Comparison of ENCODE assay signal across 12 mouse cellular contexts in the genomic region with DNA sequence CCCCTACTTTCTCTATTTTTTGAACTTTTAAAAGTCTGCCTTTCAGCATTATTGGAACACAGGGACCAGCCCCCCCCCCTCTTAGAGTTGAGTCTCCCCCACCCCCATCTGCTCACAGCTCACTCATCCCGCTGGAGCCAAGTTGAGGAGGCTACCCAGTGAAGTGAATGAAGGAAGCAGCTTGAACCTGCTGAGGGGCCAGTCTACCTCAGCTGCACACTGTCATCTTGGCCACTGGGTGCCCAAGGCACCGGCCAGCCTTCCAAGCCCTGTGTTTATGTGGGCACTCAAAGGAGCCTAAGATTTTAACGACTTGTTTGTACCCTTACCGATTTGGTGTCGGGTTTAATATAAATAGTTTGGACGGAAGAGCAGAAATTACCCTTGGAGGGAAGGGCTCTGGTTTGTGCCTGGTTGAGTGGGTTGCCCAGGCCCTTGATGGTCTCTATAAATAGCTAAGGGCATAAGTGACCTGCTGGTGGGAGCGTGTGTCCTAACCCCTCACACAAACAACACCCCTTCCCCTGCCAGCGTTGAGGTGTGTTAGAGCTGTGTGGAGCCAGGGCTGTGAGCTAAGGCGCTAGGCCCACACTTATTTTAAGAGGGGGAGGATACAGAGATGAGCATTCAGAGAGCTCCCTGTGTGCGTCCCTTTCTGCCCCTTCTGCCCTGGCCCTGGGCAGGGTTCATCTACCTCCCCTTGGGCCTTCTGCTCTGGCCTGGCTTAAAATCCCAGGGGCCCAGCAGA. TPM values are rescaled to one million over a fixed set of nuclear protein-coding genes. Genes with fewer than 3 reads are reported as not detected.
A peak's percentile ranks its signal among the peaks of the same experiment; 100 is the strongest.
DNase-seq lines count a peak whose midpoint lies in the region; ATAC-seq lines count a peak whose summit lies in the region.
"Had no signal": no experiment of that assay in that cellular context is flagged by ENCODE, and none has a peak within 500 bp of the region (broad histone marks: within the 10 kb centered on the region; RNA-seq: fewer than 3 reads in every experiment).

No protein-coding gene starts in this region.

- H3K9ac ChIP-seq in heart, embryonic 12.5 days, result no peak overlapping the region
- peak overlapping the region; percentile 51 for H3K9ac ChIP-seq in forebrain, embryonic 14.5 days (ENCODE audit: low read length)
- H3K9ac ChIP-seq: liver, embryonic 15.5 days; stomach, embryonic 15.5 days had no signal

- H3K36me3 ChIP-seq in heart, embryonic 12.5 days, result peaks cover 2% of the 10 kb centered on the region; the same call in 1 of the 2 replicates
- peaks cover 5% of the 10 kb centered on the region; the same call in 1 of the 2 replicates for H3K36me3 ChIP-seq in forebrain, embryonic 14.5 days (ENCODE audit: control insufficient read depth, insufficient read depth, low read length)
- H3K36me3 ChIP-seq in midbrain, embryonic 10.5 days, result peaks cover 80% of the 10 kb centered on the region
- H3K36me3 ChIP-seq: liver, embryonic 15.5 days; stomach, embryonic 15.5 days had no signal

- intact Hi-C loops in heart, postnatal 36 days (cut with DNase I), result loop anchor here (5.0 to 10.0 kb wide), 2 partner anchors 56 to 438 kb away; a partner anchor contains a TSS

- 0 out of 2 replicates have a peak overlapping the region, but pooled peaks have one; percentile 14 for H3K27ac ChIP-seq in heart, embryonic 12.5 days (ENCODE audit: poor library complexity, severe bottlenecking)
- H3K27ac ChIP-seq in brown adipose tissue, adult 24 weeks (replicated peaks; ENCODE audit: low read depth, low read length), result peak overlapping the region; percentile 72
- H3K27ac ChIP-seq in forebrain, embryonic 14.5 days (ENCODE audit: low read depth, low read length), result no peak overlapping the region
- H3K27ac ChIP-seq in midbrain, embryonic 10.5 days (replicated peaks), result peak overlapping the region; percentile 80
- H3K27ac ChIP-seq: liver, embryonic 15.5 days; stomach, embryonic 15.5 days had no signal

- 45% methylated on average over 10 of the region's 10 CpGs for WGBS in heart, embryonic 12.5 days
- WGBS in forebrain, embryonic 14.5 days, result 38% methylated on average over 10 of the region's 10 CpGs
- 47% methylated on average over 10 of the region's 10 CpGs for WGBS in midbrain, embryonic 10.5 days

- peak overlapping the region; percentile 11 for H3K4me2 ChIP-seq in heart, embryonic 12.5 days
- H3K4me2 ChIP-seq in forebrain, embryonic 14.5 days (ENCODE audit: low read length), result peak overlapping the region; percentile 89
- H3K4me2 ChIP-seq: liver, embryonic 15.5 days; stomach, embryonic 15.5 days had no signal

- no peaks in the 10 kb centered on the region for H3K9me3 ChIP-seq in heart, embryonic 12.5 days (replicated peaks)
- H3K9me3 ChIP-seq in forebrain, embryonic 14.5 days (replicated peaks; ENCODE audit: control insufficient read depth, low read length), result no peaks in the 10 kb centered on the region
- H3K9me3 ChIP-seq in midbrain, embryonic 10.5 days (replicated peaks), result no peaks in the 10 kb centered on the region
- H3K9me3 ChIP-seq: liver, embryonic 15.5 days; stomach, embryonic 15.5 days had no signal

- peaks cover 72% of the 10 kb centered on the region for H3K4me1 ChIP-seq in heart, embryonic 12.5 days (replicated peaks)
- H3K4me1 ChIP-seq in brown adipose tissue, adult 24 weeks (ENCODE audit: control insufficient read depth, insufficient read depth, insufficient read length, low read length), result peaks cover 14% of the 10 kb centered on the region
- H3K4me1 ChIP-seq in forebrain, embryonic 14.5 days (ENCODE audit: control insufficient read depth, insufficient read depth, low read length), result peaks cover 74% of the 10 kb centered on the region
- H3K4me1 ChIP-seq in midbrain, embryonic 10.5 days, result peaks cover 92% of the 10 kb centered on the region

- H3K4me3 ChIP-seq in heart, embryonic 12.5 days, result no peak overlapping the region
- peak overlapping the region; percentile 8 for H3K4me3 ChIP-seq in brown adipose tissue, adult 24 weeks (ENCODE audit: insufficient read depth, low read depth, low read length)
- H3K4me3 ChIP-seq in forebrain, embryonic 14.5 days (ENCODE audit: low read depth, low read length), result peak overlapping the region; percentile 19; the same call in 1 of the 2 replicates
- H3K4me3 ChIP-seq in midbrain, embryonic 10.5 days, result peak overlapping the region; percentile 89
- H3K4me3 ChIP-seq: liver, embryonic 15.5 days; stomach, embryonic 15.5 days had no signal

- H3K27me3 ChIP-seq in heart, embryonic 12.5 days (replicated peaks), result peaks cover 12% of the 10 kb centered on the region; the same call in 1 of the 2 replicates
- H3K27me3 ChIP-seq in forebrain, embryonic 14.5 days (replicated peaks; ENCODE audit: control insufficient read depth, insufficient read depth, low read length), result no peaks in the 10 kb centered on the region
- peaks cover 12% of the 10 kb centered on the region for H3K27me3 ChIP-seq in midbrain, embryonic 10.5 days (ENCODE audit: low read depth, poor library complexity, severe bottlenecking)
- H3K27me3 ChIP-seq: stomach, embryonic 15.5 days had no signal

- no peak for ATAC-seq in heart, embryonic 12.5 days (ENCODE audit: insufficient number of reproducible peaks, low FRiP score)
- no peak for ATAC-seq in forebrain, embryonic 14.5 days

- DNase-seq in heart, postnatal 36 days, result no peak
- no peak for DNase-seq in forebrain, embryonic 14.5 days (ENCODE audit: low spot score)
- no peak for DNase-seq in midbrain, embryonic 10.5 days (ENCODE audit: low spot score)
- no peak for DNase-seq in urinary bladder, postnatal 4 days (ENCODE audit: low spot score in 2 of 2)
- DNase-seq in thymus, postnatal 4 days, result no peak
- no peak for DNase-seq in adrenal gland, postnatal 25 days
- DNase-seq: cerebellum, adult 9-10 months; kidney, postnatal 4 days had no signal

RNA-seq across cellular contexts. Expression of a gene that starts 6.4 kb away (rescaled TPM):
- polyA plus RNA-seq in heart, embryonic 12.5 days (2016; fragmentation: Nextera tagmentation; extraction: Ambion mirVana), result 2.1 and 2.4 TPM in 2 replicates
- total RNA-seq in heart, postnatal 36 days (2021), result 1 to 10 TPM; 4.1 to 6.2 TPM
- polyA plus RNA-seq in brown adipose tissue, adult 24 weeks (2012; ENCODE audit: insufficient read depth, insufficient read length, missing spikeins), result 18.4 and 19.4 TPM in 2 replicates
- polyA plus RNA-seq in forebrain, embryonic 14.5 days (2014; fragmentation: Nextera tagmentation; extraction: Ambion mirVana), result 7.8 and 9.4 TPM in 2 replicates
- polyA plus RNA-seq in midbrain, embryonic 10.5 days (2016; fragmentation: Nextera tagmentation; extraction: Ambion mirVana), result 17.5 and 17.6 TPM in 2 replicates
- 42.0 and 43.5 TPM in 2 replicates for total RNA-seq in adrenal gland, postnatal 25 days (2021)
